Mouse (Mus musculus) yolk sac, embryonic 10.5 days (tissue): Measurements from ENCODE around the gene Abca2.
"Not testable (repeated sequence)": the region's sequence is repeated elsewhere in the genome, so short reads cannot be mapped to it uniquely, and the experiment has no call there.

Experiments used
- DNase-seq: peaks from one replicate; pipeline ENCODE4 v3.0.0-alpha.2; 2017; ENCODE audit warnings: low spot score

Gene Abca2

DNA sequence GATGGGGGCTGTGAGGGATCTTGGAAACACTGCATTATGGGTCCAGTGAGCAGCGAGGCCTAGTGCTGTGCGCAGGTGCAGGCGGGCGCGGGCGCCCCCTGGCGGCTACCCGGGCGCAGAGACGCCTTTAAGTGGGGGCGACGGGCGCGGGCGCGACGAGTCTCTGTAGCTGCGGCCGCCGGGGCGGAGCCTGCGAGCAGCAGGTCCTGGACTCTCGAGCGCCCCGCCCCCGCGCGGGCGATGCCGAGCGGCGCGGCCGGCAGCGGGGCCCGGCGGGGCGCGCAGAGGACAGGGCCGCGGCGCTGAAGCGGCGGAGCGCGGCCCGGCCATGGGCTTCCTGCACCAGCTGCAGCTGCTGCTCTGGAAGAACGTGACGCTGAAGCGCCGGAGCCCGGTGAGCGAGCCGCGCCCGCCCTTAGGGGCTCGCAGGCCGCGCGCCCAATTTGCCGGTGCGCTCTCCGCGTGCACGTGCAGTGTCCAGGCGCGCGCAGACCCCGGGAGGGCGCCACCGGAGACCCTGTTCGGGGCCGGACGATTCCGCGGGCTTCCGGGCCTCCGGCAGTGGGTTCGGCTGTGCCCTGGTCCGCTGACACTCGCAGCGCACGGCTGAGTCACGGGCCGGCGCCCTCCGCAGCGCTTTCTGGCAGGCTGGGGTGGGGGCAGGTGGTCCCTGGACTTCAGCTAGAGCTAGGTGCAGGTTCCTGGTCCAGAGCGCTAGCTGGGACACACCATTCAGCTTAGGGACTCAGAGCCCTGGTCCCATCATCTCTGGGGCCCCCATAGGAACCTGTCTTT, at the start of gene Abca2:
Abca2 (plus strand) TSS at position 262 of the 795 bp plus-strand sequence.
- peak; percentile 87 for DNase-seq

DNA sequence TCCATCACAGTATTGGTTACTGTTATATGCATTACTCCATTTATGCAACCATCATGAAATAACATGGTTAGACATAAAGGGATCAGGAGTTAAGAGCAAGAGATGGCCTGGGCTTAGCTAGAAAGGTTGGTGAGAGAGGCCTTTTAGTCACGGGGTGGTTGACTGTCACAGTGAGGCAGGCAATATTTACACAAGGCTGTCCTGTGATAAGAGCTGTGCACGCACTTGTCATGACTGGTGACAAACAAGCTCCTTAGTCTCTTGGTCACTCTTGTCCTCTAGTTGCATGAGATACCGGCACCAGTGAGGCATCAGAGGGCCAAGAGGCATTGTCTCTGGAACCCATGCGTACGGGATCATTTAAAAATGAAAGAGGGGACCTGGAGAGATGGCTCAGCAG, 44.0 kb upstream of the Abca2 start:
- peak; percentile 76 for DNase-seq

DNA sequence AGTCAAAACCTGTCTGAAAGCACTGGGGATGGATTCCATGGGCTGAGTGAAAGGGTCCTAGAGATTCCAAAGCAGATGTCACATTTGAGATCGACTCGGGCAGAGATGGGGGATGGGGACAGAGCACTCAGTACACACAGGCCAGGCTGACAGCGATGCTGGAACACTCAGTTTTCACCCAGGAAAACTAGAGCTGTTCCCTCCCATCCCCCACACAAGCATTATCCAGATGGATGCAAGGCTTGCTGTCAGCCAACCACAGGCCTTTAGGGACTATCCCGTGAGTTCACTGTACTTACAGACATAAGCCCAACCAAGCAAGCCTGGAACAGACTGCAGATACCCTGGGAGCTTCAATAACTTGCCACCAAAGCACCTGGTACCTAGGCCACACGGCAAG, 37.2 kb upstream of the Abca2 start:
- no peak for DNase-seq

DNA sequence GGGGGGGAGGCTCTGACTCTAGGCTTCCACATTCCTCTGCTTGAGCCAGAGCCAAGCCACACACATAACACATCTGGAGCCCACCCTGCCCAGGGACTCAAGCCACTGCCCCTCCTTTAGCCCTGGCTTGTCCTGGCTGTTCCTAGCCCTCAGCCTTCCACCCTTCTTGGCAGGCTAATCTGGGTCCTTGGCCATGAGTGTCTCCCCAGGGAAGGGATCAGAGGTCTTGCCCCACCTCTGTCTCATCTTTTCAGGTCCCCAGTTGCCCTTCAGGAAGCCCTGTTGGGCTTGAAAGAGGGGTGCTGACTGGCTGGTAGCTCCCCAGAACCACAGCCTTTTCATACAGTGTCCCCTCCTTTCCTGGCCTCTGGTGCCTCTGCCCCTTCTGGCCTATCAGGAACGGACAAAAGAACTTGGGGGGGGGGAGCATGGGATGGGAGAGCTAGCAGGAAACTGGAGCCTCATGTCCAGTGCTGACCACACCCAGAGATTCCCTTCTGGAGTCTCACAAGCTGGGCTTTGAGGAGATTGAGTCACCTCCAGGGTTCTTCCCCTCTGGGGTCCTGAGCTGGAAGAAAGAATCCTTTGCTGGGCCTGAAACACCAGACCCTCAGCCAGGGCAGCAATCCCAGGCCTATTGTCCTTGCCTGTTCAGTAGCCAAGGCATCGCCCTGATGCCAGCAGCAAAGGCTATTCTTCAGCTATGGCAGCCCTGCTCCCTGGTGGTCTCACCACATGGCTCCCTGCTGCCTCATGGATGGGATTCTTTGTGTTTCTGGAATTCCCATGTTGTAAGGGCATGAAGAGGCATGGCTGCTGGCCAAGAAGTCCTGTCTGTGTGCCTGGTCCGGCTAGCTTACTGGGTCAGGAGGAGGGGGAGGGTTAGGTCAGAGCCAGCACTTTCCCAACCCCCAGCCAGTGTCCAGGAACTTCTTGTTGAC, 34.0 kb upstream of the Abca2 start:
- DNase-seq = no peak

DNA sequence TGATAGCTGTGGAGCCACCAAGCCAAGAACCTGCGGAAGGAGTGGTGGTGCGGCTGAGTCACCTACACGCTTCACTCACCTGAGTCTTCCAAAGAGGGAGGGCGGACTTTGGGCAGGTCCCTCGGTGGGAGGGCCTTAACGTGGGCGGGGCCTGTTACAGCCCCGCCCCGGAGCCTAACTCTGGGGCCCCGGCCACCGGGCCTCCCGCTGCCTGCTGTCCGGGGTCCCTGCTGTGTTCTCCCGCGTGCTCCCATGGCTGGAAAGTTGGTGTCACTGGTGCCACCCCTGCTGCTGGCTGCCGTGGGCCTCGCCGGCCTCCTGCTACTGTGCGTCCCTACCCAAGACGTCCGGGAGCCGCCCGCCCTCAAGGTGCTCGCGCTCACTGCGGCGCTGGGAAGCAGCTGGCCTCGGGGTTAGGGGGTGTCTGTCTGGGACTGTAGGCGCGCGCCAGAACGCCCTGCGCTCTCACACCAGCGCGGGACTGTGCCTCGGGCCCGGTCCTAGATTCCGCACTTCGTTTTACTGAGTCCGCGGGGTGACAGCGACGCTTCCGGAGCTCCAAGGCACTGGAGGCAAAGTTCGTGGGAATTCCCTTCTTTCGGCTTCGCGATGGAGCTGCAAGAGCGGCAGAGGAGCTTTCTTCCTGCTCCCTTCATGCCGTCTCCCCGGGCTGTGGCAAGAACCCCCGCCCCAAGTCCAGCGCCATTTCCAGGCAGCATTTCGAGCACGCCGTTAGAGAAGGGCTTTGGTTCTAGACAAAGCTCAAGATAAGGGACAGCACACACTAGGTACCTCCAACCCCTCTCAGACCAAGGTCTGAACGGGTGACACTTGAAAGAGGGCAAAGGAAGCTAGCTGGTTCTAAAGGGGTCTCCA, 32.5 kb upstream of the Abca2 start, which contains the start of gene Entpd2:
Entpd2 (plus strand) TSS at position 154 of the 876 bp plus-strand sequence.
- peak; percentile 73 for DNase-seq

DNA sequence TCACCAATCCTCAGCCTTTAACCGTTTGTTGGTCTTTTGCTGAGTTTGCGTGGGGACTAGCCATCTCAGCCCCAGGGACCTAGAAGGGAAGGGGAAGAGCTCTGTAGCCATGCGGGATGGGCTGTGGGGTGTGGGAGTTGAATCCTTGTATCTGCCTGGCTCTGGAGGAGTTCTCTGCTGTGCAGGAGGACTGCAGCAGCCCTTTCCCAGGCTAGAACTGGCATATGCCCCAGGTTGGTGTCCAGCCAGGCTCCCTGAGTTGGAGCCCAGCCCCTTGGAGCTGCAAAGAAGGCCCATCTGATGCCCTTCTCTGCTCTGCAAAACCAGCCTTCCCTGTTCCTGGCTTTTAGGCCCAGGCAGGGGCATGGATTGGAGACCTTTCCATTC, 31.9 kb upstream of the Abca2 start:
- no peak for DNase-seq

DNA sequence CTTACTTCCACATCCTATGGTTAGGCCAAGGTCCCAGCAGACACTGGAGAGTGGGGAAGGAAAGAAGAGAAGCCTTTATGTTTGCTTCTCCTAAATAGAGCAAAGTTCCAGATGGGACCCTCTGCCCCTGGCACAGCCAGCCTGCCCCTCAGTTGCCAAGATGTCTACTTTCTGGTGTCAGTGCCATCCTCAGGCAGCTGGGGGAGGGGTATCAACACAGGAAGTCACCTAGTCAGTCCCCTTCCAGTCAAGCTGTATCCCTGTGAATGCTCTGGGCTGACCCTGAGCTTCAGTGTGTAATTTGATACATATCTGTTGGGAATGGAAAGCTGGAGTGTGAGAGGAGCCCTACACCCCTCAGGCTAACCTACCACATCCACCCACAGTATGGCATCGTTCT, 31.5 kb upstream of the Abca2 start:
- no peak for DNase-seq

DNA sequence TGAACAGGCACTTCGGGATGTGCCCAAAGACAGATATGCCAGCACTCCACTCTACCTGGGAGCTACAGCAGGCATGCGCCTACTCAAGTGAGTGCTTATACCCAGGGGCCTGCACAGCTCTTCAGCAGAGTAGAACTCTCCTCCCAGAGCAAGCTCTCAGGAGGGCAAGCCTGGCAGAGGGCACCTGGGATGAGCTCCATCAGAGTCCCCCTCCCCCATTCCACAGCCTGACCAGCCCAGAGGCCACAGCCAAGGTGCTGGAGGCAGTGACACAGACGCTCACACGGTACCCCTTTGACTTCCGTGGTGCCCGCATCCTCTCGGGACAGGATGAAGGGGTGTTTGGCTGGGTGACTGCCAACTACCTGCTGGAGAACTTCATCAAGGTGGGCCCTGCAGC, 30.4 kb upstream of the Abca2 start:
- no peak for DNase-seq

DNA sequence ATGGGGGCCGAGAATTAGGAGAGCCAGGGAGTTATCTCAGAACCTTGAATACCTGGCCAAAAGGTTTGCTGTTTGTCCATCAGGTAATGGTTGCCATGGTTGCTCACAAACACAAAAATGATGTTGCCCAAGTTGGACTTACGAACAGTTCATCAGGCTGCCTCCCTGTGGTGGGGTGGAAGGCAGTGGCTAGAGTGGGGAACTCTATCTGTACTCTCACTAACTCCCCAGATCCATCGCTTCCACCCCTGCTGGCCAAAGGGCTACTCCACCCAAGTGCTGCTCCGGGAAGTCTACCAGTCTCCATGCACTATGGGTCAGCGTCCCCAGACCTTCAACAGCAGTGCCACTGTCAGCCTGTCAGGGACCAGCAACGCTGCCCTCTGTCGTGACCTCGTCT, 29.5 kb upstream of the Abca2 start, which contains the start of gene Npdc1:
Npdc1 (plus strand) TSS at position 301 of the 400 bp plus-strand sequence.
- no peak for DNase-seq

DNA sequence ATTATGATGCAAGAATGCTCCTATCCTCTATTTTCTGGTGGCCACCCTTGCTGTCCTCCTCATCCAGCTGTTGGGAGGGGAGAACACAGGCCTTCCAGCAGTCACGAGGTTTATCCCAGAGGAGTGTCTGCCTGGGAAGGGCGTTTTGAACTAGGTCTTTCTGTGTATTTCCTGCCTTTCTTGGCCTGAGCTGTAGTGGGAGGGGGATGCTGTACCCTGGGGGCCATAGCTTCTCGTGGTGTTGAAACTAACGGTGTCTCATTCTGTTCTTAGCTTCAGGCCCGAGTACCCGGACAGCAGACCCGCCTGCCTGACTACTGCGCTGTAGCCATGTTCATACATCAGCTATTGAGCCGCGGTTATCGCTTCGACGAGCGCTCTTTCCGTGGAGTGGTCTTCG, 28.2 kb upstream of the Abca2 start:
- DNase-seq = no peak

DNA sequence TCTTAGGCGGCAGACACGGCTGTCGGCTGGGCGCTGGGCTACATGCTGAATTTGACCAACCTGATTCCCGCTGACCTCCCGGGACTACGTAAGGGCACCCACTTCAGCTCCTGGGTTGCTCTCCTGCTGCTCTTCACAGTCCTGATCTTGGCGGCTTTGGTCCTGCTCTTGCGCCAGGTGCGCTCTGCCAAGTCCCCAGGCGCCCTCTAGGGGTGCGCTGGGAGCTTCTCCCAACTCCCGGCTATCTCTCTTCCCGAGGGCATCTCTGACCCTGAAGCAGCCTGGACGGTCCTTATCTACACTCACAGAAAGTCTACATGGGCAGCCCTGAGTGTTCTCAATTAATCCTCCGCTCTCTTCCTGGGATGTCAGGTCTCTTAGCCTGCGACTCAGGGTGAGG, 27.7 kb upstream of the Abca2 start:
- DNase-seq = peak; percentile 37

DNA sequence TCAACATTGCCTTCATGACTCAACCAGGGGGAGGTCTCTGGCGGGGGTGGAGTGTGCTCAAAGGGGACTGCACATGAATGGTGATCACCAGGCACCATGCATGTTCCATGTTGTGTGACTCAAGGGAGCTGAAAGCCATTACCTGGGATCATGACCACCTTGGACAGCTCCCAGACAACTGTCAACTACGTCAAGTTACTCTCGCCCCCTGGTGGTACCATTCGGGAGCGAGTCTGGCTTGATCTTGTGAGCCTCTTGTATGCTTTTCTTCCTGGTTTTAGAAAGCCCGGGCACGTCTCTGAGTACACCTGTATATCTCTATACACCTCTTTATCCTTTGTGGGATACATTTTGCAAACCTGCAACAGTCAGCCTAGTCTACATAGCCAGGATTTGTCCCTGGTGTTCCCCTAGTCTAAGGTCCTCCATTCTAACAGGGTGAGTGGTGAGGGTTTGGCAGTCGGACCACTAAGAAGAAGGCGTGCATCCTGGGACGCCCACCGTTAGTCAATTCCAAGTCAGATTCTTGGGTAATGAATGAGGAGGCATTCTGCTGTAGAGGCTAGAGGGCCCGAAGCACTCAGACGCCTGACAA, 26.0 kb upstream of the Abca2 start:
- peak; percentile 79 for DNase-seq

DNA sequence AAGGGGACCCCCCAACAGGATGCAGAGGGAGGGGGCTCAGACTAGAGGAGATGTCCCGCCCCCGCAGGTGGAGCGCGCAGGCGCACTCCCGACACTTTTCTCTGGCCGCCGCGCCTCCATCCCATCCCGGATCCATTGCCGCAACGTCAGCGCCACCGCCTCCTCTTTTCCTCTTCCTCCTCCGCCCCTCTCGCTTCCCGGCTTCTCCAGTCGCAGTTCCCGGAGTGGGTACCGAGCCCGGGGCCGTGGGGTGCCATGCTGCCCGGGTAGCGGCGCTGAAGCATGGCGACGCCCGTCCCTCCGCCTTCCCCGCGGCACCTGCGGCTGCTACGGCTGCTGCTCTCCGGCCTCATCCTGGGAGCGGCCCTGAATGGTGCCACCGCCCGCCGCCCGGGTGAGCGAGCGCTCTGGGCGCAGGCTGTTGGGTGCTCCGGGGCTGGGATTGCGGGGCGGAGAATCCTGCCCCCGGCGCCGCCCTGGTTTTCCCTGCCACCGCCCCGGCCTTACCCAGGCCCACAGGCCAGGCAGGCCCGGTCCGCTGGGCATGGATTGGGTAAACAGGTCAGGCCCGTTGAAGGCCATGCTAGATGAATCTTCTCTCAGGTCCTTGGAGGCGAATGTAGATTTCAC, 25.4 kb upstream of the Abca2 start:
- DNase-seq = peak; percentile 67

DNA sequence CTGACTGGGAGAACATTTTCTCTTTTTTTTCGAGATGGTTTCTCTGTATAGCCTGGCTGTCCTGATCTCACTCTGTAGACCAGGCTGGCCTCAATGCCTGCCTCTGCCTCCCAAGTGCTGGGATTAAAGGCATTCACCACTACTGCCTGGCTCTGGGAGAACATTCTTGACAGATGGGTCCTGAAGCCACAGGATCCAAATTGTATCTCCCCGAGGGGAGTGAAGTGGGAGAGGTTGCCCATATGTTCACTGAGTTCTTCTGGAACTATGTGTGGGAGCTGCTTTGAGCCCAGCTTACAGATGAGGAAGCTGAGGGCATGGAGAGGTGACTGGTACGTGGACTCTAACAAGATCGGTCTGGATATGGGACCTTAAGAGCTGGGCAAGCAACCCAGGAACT, 24.5 kb upstream of the Abca2 start:
- no peak for DNase-seq

DNA sequence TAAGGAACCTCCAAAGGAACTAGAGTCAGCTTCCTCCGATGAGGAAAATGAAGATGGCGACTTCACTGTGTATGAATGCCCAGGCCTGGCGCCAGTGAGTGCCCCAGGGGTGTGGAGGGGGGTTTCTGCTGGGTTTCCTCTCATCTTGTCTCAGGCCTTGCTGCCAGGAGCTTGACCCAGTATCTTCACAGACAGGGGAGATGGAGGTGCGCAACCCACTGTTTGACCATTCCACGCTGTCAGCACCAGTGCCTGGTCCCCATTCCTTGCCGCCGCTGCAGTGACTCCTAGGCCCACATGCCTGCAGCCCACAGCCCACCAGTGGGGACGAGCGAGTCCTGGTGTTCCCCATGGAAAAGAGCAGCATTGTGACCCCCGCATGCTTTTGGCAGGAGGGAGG, 19.6 kb upstream of the Abca2 start:
- no peak for DNase-seq

DNA sequence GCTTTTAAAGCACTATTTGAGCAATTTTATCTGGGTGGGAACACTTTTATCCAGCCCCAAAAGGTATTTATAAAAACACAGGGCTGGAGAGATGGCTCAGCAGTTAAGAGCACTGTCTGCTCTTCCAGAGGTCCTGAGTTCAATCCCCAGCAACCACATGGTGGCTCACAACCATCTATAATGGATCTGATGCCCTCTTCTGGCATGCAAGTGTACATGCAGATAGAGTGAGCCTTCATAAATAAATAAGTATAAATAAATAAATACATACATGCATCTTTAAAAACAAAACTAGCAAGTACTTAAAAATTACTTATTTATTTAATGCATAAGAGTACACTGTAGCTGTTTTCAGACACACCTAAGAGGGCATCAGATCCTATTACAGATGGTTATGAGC, 15.1 kb upstream of the Abca2 start:
- DNase-seq = not testable (repeated sequence)

DNA sequence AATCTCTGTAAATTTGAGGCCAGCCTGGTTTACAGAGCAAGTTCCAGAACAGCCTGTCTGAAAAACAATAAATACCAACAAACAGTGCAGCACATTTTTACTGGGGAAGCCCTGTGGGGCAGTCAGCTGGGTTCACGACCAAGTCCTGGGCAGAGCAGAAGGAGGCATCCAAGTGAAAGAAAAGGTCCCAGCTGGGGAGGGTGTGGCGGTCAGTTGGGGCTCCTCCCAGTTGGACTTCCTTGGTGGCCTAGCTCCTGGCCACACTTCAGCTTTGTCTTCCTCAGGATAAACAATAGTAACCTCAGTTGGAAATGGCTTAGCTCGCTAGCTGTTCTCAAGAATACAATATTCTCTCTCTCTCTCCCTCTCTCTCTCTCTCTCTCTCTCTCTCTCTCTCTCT, 11.1 kb upstream of the Abca2 start:
- no peak for DNase-seq

DNA sequence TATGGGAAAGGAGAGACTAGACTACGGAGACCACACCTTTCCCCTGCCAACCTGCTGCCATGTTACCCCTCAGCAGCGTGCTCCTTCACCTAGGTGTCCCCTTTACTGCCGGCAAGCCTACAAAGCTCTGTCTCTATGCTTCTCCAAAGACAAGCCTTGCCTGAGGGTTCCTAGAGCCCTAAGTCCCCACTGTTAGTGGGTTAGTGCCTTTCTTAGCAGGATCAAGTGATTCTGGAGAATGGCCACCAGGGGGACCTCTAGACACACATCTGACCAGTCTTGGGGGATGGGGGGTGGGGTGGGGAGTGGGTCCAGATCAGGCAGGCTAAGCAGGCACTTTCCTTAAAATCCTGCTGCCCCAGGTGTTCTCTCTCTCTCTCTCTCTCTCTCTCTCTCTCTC, 6.6 kb upstream of the Abca2 start:
- DNase-seq = no peak

DNA sequence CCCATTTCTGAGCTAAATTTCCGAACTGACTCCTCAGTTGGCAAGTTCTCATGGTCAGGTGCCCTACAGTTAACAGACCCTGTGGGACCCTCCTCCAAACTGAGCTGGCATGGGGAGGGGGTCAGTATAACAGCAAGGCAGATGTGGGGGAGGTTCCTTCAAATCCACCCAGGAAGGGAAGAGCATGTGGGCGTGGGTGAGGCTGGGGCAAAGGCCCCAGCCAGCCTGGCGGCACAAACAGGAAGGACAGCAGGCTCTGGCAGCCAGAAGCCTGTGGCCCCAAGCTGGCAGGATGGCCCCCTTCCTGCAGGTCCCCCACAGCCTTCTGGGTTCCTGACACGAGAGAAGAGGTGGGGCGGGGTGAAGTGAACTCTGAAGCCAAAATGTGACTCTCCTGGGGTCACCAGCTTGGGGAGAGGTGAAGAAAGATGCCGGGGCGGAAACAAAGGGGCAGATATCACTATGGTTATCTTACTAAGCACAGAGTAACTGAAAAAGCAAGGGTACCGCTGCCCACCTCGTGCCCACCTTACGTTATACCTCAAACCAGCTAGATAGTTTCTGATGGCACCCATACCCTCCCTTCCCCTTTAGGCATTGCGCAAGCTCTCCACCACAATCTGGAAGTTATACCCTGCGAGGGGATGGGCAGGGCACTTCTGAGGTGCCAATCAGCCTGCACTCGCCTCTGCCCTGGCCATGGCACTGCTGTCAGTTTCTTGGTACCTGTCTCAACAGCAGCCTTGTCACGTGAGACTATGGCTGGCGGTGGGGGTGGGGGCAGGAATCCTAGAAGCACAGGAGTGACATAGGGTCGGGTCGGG, 5.7 kb upstream of the Abca2 start, which contains the start of gene Fut7:
Fut7 (plus strand) TSS at position 681 of the 824 bp plus-strand sequence.
- DNase-seq = no peak

DNA sequence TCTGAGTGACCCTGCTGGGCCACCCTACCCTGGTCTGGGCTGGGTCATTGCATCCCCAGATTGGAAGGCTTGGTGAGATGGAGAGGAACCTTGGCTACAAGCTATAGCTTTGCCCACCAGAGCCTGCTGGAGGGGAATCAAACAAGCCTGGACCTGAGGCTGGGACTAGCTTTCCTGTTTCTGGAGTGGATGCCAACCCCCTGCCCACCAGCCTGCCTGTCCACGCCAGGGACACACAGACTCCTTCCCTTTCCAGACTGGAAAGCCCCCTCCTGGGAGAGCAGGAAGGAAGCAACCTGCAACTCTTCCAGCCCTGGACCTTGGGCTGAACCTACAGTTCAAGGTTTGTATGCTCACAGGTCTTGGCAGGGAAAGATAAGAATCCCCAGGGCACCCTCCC, 4.9 kb upstream of the Abca2 start:
- no peak for DNase-seq
